Mouse (Mus musculus): Measurements from ENCODE around the gene Cltb. TPM values are rescaled to one million over a fixed set of nuclear protein-coding genes. Genes with fewer than 3 reads are reported as not detected.
"Not testable (repeated sequence)": the region's sequence is repeated elsewhere in the genome, so short reads cannot be mapped to it uniquely, and the experiment has no call there.

Cltb gene
- polyA plus RNA-seq, 1 experiment from 2014 or later = 40.4 TPM

GRCm38 (mm10) chr13:54613141-54613540, 2.0 kb upstream of the Cltb start:
- H3K27ac ChIP-seq (replicated peaks); H3K4me3 ChIP-seq (replicated peaks); H3K4me2 ChIP-seq; ATAC-seq (ENCODE audit: insufficient read depth); H3K9ac ChIP-seq; H3K36me3 ChIP-seq (replicated peaks); H3K9me3 ChIP-seq (replicated peaks); H3K27me3 ChIP-seq: not testable (repeated sequence)
- WGBS (ENCODE audit: insufficient replicate concordance) = 61% methylated on average over 8 of the region's 8 CpGs
- peaks cover 39% of the 10 kb centered on the region for H3K4me1 ChIP-seq (replicated peaks)

GRCm38 (mm10) chr13:54610613-54610971, 552 bp downstream of the Cltb start:
- WGBS (ENCODE audit: insufficient replicate concordance) = 17% methylated on average over 13 of the region's 13 CpGs
- Histone ChIP-seq H3K27me3 (no peaks in the 10 kb centered on the region), H3K27ac (replicated peaks) (peak overlapping the region; percentile 82)

GRCm38 (mm10) chr13:54609301-54609700, 1.8 kb downstream of the Cltb start:
- 24% methylated on average over 1 of the region's 1 CpGs for WGBS (ENCODE audit: insufficient replicate concordance)
- Histone ChIP-seq H3K36me3 (replicated peaks) (peaks cover 16% of the 10 kb centered on the region), H3K4me3 (replicated peaks) (peak overlapping the region; percentile 88), H3K9me3 (replicated peaks) (no peaks in the 10 kb centered on the region), H3K4me1 (replicated peaks) (peaks cover 55% of the 10 kb centered on the region), H3K4me2 (peak overlapping the region; percentile 96), H3K27me3 (no peaks in the 10 kb centered on the region), H3K27ac (replicated peaks) (peak overlapping the region; percentile 76), H3K9ac (peak overlapping the region; percentile 33; the same call in 1 of the 2 replicates)
- ATAC-seq (ENCODE audit: insufficient read depth) = no peak

More at GRCm38 (mm10) chr13:54610613-54610971, 552 bp downstream of the Cltb start:
- peaks cover 6% of the 10 kb centered on the region for H3K36me3 ChIP-seq (replicated peaks)
- H3K9ac ChIP-seq = peak overlapping the region; percentile 90
- ATAC-seq (ENCODE audit: insufficient read depth) = no peak
- H3K9me3 ChIP-seq (replicated peaks) = no peaks in the 10 kb centered on the region
- peaks cover 55% of the 10 kb centered on the region for H3K4me1 ChIP-seq (replicated peaks)
- H3K4me2 ChIP-seq = peak overlapping the region; percentile 96
- H3K4me3 ChIP-seq (replicated peaks) = peak overlapping the region; percentile 88

- Histone ChIP-seq H3K36me3 (replicated peaks) (peaks cover 21% of the 10 kb centered on the region), H3K4me1 (replicated peaks) (peaks cover 55% of the 10 kb centered on the region), H3K27ac (replicated peaks) (peak overlapping the region; percentile 76), H3K27me3 (no peaks in the 10 kb centered on the region), H3K9me3 (replicated peaks) (no peaks in the 10 kb centered on the region), H3K4me2 (peak overlapping the region; percentile 96), H3K9ac (peak overlapping the region; percentile 33; the same call in 1 of the 2 replicates), H3K4me3 (replicated peaks) (peak overlapping the region; percentile 88)
- ATAC-seq (ENCODE audit: insufficient read depth) = no peak
- 72% methylated on average over 8 of the region's 8 CpGs for WGBS (ENCODE audit: insufficient replicate concordance)
Measured at GRCm38 (mm10) chr13:54608666-54609065, 2.5 kb downstream of the Cltb start.

GRCm38 (mm10) chr13:54608002-54608401, 3.1 kb downstream of the Cltb start:
- Histone ChIP-seq H3K9ac (no peak overlapping the region), H3K9me3 (replicated peaks) (no peaks in the 10 kb centered on the region), H3K36me3 (replicated peaks) (peaks cover 21% of the 10 kb centered on the region), H3K4me1 (replicated peaks) (peaks cover 55% of the 10 kb centered on the region), H3K27ac (replicated peaks) (peak overlapping the region; percentile 76), H3K4me3 (replicated peaks) (no peak overlapping the region; the same call in 1 of the 2 replicates), H3K4me2 (peak overlapping the region; percentile 96), H3K27me3 (no peaks in the 10 kb centered on the region)
- 31% methylated on average over 3 of the region's 3 CpGs for WGBS (ENCODE audit: insufficient replicate concordance)
- ATAC-seq (ENCODE audit: insufficient read depth) = peak; percentile 75

- H3K4me3 ChIP-seq (replicated peaks) = 0 out of 2 replicates have a peak overlapping the region, but pooled peaks have one; percentile 9
- no peaks in the 10 kb centered on the region for H3K27me3 ChIP-seq
- no peaks in the 10 kb centered on the region for H3K9me3 ChIP-seq (replicated peaks)
- peak overlapping the region; percentile 21 for H3K27ac ChIP-seq (replicated peaks)
- H3K4me2 ChIP-seq = peak overlapping the region; percentile 48
- 33% methylated on average over 5 of the region's 5 CpGs for WGBS (ENCODE audit: insufficient replicate concordance)
- ATAC-seq (ENCODE audit: insufficient read depth) = no peak
- H3K9ac ChIP-seq = no peak overlapping the region; the same call in 1 of the 2 replicates
- peaks cover 21% of the 10 kb centered on the region for H3K36me3 ChIP-seq (replicated peaks)
- H3K4me1 ChIP-seq (replicated peaks) = peaks cover 55% of the 10 kb centered on the region
Measured at GRCm38 (mm10) chr13:54607204-54607603, 3.9 kb downstream of the Cltb start.

GRCm38 (mm10) chr13:54605426-54605825, 5.7 kb downstream of the Cltb start:
- Histone ChIP-seq H3K36me3 (replicated peaks) (peaks cover 31% of the 10 kb centered on the region), H3K9me3 (replicated peaks) (no peaks in the 10 kb centered on the region), H3K4me3 (replicated peaks) (no peak overlapping the region), H3K4me2 (no peak overlapping the region), H3K9ac (no peak overlapping the region), H3K27me3 (no peaks in the 10 kb centered on the region), H3K27ac (replicated peaks) (no peak overlapping the region), H3K4me1 (replicated peaks) (peaks cover 39% of the 10 kb centered on the region)
- 76% methylated on average over 5 of the region's 5 CpGs for WGBS (ENCODE audit: insufficient replicate concordance)
- ATAC-seq (ENCODE audit: insufficient read depth) = no peak

GRCm38 (mm10) chr13:54604221-54604620, 6.9 kb downstream of the Cltb start:
- no peaks in the 10 kb centered on the region for H3K9me3 ChIP-seq (replicated peaks)
- no peak overlapping the region for H3K4me2 ChIP-seq
- peaks cover 37% of the 10 kb centered on the region for H3K36me3 ChIP-seq (replicated peaks)
- no peak for ATAC-seq (ENCODE audit: insufficient read depth)
- WGBS (ENCODE audit: insufficient replicate concordance) = 79% methylated on average over 4 of the region's 4 CpGs
- no peak overlapping the region for H3K4me3 ChIP-seq (replicated peaks)
- H3K27me3 ChIP-seq = no peaks in the 10 kb centered on the region
- H3K27ac ChIP-seq (replicated peaks) = no peak overlapping the region
- no peak overlapping the region for H3K9ac ChIP-seq
- H3K4me1 ChIP-seq (replicated peaks) = peaks cover 27% of the 10 kb centered on the region

- Histone ChIP-seq H3K4me1 (replicated peaks) (peaks cover 20% of the 10 kb centered on the region), H3K36me3 (replicated peaks) (peaks cover 43% of the 10 kb centered on the region), H3K4me2 (no peak overlapping the region), H3K9me3 (replicated peaks) (no peaks in the 10 kb centered on the region), H3K27me3 (no peaks in the 10 kb centered on the region), H3K4me3 (replicated peaks) (no peak overlapping the region), H3K9ac (no peak overlapping the region), H3K27ac (replicated peaks) (no peak overlapping the region)
- ATAC-seq (ENCODE audit: insufficient read depth) = no peak
Measured at GRCm38 (mm10) chr13:54603501-54603900, 7.6 kb downstream of the Cltb start.

GRCm38 (mm10) chr13:54602639-54603111, 8.5 kb downstream of the Cltb start:
- no peak overlapping the region for H3K27ac ChIP-seq (replicated peaks)
- ATAC-seq (ENCODE audit: insufficient read depth) = no peak
- H3K9ac ChIP-seq = no peak overlapping the region
- 61% methylated on average over 3 of the region's 3 CpGs for WGBS (ENCODE audit: insufficient replicate concordance)
- peaks cover 13% of the 10 kb centered on the region for H3K4me1 ChIP-seq (replicated peaks)
- H3K27me3 ChIP-seq = no peaks in the 10 kb centered on the region
- no peak overlapping the region for H3K4me3 ChIP-seq (replicated peaks)
- H3K9me3 ChIP-seq (replicated peaks) = no peaks in the 10 kb centered on the region
- peaks cover 51% of the 10 kb centered on the region for H3K36me3 ChIP-seq (replicated peaks)
- H3K4me2 ChIP-seq = no peak overlapping the region

GRCm38 (mm10) chr13:54598622-54599143, 12.5 kb downstream of the Cltb start:
- 0 out of 2 replicates have a peak, but pooled peaks cover 3% of the 10 kb centered on the region for H3K4me1 ChIP-seq (replicated peaks)
- ATAC-seq (ENCODE audit: insufficient read depth) = no peak
- no peaks in the 10 kb centered on the region for H3K27me3 ChIP-seq
- no peaks in the 10 kb centered on the region for H3K9me3 ChIP-seq (replicated peaks)
- no peak overlapping the region for H3K9ac ChIP-seq
- H3K36me3 ChIP-seq (replicated peaks) = peaks cover 61% of the 10 kb centered on the region
- H3K4me3 ChIP-seq (replicated peaks) = no peak overlapping the region
- WGBS (ENCODE audit: insufficient replicate concordance) = 84% methylated on average over 12 of the region's 12 CpGs
- H3K27ac ChIP-seq (replicated peaks) = no peak overlapping the region
- no peak overlapping the region for H3K4me2 ChIP-seq

- no peak for ATAC-seq (ENCODE audit: insufficient read depth)
- Histone ChIP-seq H3K36me3 (replicated peaks) (peaks cover 71% of the 10 kb centered on the region), H3K4me1 (replicated peaks) (peaks cover 11% of the 10 kb centered on the region), H3K27ac (replicated peaks) (no peak overlapping the region), H3K4me2 (no peak overlapping the region), H3K9ac (no peak overlapping the region), H3K9me3 (replicated peaks) (no peaks in the 10 kb centered on the region), H3K27me3 (no peaks in the 10 kb centered on the region), H3K4me3 (replicated peaks) (no peak overlapping the region)
- WGBS (ENCODE audit: insufficient replicate concordance) = 80% methylated on average over 5 of the region's 5 CpGs
Measured at GRCm38 (mm10) chr13:54596870-54597269, 14.3 kb downstream of the Cltb start.

Data from liver, embryonic 15.5 days (tissue).